Mouse (Mus musculus) ES-E14 (cell line): ENCODE data around the gene Hspa1l. TPM values are rescaled to one million over a fixed set of nuclear protein-coding genes. Genes with fewer than 3 reads are reported as not detected.

Source experiments
- DNase-seq: peaks from one replicate; pipeline ENCODE4 v3.0.0-alpha.2; 2013; ENCODE audit warnings: low read depth, low spot score
- H3K27ac ChIP-seq: 2 replicates; pipeline ENCODE4 v1.5.1; 2012; ENCODE audit warnings: low read depth, mild to moderate bottlenecking, low read length, moderate library complexity, mixed read lengths; ENCODE audit not compliant: poor library complexity, insufficient read depth, severe bottlenecking
- H3K36me3 ChIP-seq: 2 replicates; pipeline ENCODE4 v1.6.1; 2012; ENCODE audit warnings: mild to moderate bottlenecking, low read length, moderate library complexity, mixed read lengths; ENCODE audit not compliant: control insufficient read depth, poor library complexity, insufficient read depth, severe bottlenecking
- H3K4me1 ChIP-seq, 2 experiments: fragments of 150-350 bp in 1 of 2; sonication (generic) in 1 of 2; 2 replicates each; pipeline ENCODE4 v1.6.1; 2012; ENCODE audit warnings: low read length in 2 of 2, mild to moderate bottlenecking in 1 of 2, mixed read lengths in 1 of 2; ENCODE audit not compliant: control insufficient read depth in 2 of 2, insufficient read depth in 2 of 2, poor library complexity in 1 of 2
- H3K4me3 ChIP-seq, 2 experiments: fragments of 150-350 bp in 1 of 2; sonication (generic) in 1 of 2; 2 replicates each; pipeline ENCODE4 v1.5.1; 2012; ENCODE audit warnings: low read length in 2 of 2, low read depth in 1 of 2, mild to moderate bottlenecking in 1 of 2, mixed read lengths in 1 of 2; ENCODE audit not compliant: insufficient read depth in 1 of 2, poor library complexity in 1 of 2, severe bottlenecking in 1 of 2
- H3K9ac ChIP-seq: 2 replicates; pipeline ENCODE4 v1.6.1; 2012; ENCODE audit warnings: low read depth, mild to moderate bottlenecking, low read length, mixed read lengths; ENCODE audit not compliant: poor library complexity, insufficient read depth, severe bottlenecking
- H3K9me3 ChIP-seq: fragments of 150-350 bp; sonication (generic); 2 replicates; pipeline ENCODE4 v1.6.1; 2012; ENCODE audit warnings: low read depth, mild to moderate bottlenecking, low read length; ENCODE audit not compliant: control insufficient read depth, insufficient read depth
- CHD2 ChIP-seq: IDR thresholded peaks from 2 replicates; pipeline ENCODE4 v1.6.1; 2014; ENCODE audit warnings: mild to moderate bottlenecking, low read depth, low read length, inconsistent platforms
- HCFC1 ChIP-seq: IDR thresholded peaks from 2 replicates; pipeline ENCODE4 v1.6.1; 2012; ENCODE audit warnings: low read length, inconsistent platforms, borderline replicate concordance; ENCODE audit not compliant: insufficient read depth
- MAFK ChIP-seq: IDR thresholded peaks from 2 replicates; pipeline ENCODE4 v1.6.1; 2014; ENCODE audit warnings: mild to moderate bottlenecking, low read depth, low read length, inconsistent platforms; ENCODE audit not compliant: insufficient read depth
- ZC3H11A ChIP-seq: IDR thresholded peaks from 2 replicates; pipeline ENCODE4 v1.6.1; 2012; ENCODE audit warnings: low read depth, mild to moderate bottlenecking, inconsistent platforms, low read length, borderline replicate concordance
- ZNF384 ChIP-seq: IDR thresholded peaks from 2 replicates; pipeline ENCODE4 v1.6.1; 2012; ENCODE audit warnings: low read depth, low read length, inconsistent platforms
- in situ Hi-C, 2 experiments: fragments of 600-800 bp; cut with MboI; formaldehyde crosslinking; loops; one replicate each; pipeline ENCODE4 v1.15.1; 2025; ENCODE audit warnings: low sequenced_read_pairs in 2 of 2, inconsistent platforms in 1 of 2; ENCODE audit not compliant: unreplicated experiment in 2 of 2
- total RNA-seq: library from RNA; depleted of rRNA; stranded (reverse); fragments of 300-350 nt; gene quantifications from 2 replicates; pipeline ENCODE4 v1.2.3, GENCODE M21; 2012

The Hspa1l gene
- total RNA-seq, 1 experiment = 0.45 TPM

DNA sequence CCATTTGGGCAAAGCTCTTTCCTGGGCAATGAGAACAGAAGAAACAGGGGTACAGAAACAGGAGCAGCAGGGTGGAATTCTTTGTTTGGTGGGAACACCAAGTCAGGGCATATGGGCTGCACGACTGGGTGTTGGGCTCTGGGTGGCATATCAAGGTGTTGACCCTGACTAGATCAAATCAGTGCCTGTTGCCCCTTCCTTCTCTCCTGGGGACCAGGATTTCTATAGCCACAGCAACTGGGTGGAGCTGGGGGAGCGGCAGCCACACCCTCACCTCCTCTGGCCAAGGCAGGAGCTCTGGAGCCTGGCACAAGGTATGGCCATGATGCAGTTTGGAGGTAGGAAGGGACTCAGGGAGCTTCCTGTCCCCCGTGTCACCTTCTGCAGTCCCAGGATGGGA is 45.7 kb downstream of the Hspa1l start:
- Histone ChIP-seq H3K4me1 (peaks cover 2 to 14% of the 10 kb centered on the region in 2 experiments; a peak in 2 of 4 replicates), H3K4me3 (no peak overlapping the region), H3K27ac (no peak overlapping the region), H3K36me3 (peaks cover 35% of the 10 kb centered on the region), H3K9ac (no peak overlapping the region), H3K9me3 (no peaks in the 10 kb centered on the region)
- no peak for DNase-seq
- TF ChIP-seq CHD2 (no peak), ZC3H11A (no peak), ZNF384 (no peak), HCFC1 (no peak), MAFK (no peak)
- in situ Hi-C loops = loop anchor here in 1 of 2 experiments (25.0 kb wide), 1 partner anchor 94 kb away; the partner anchor contains the start of genes Csnk2b, Gpank1, Ly6g5b and Ly6g5c

DNA sequence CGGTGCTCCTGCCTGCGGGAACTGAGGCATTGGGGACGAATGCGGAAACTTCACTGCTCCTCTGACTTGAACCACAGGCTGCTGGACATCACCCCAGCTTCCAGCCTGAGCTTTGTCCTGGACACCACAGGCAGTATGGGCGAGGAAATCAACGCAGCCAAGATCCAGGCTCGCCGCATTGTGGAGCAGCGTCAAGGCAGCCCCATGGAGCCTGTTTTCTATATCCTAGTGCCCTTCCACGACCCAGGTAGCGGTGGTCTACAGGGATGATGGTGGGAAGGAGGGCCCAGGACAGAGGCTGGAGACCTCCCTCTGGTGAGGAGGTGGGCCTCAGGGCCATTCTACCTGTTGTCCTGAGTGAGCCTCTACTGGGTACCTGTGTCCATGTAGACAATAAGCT is 47.4 kb downstream of the Hspa1l start:
- in situ Hi-C loops = loop anchor here in 1 of 2 experiments (25.0 kb wide), 1 partner anchor 92 kb away; the partner anchor contains the start of genes Csnk2b, Gpank1, Ly6g5b and Ly6g5c
- no peak overlapping the region for H3K4me3 ChIP-seq
- peaks cover 2 to 10% of the 10 kb centered on the region in 2 experiments; a peak in 2 of 4 replicates for H3K4me1 ChIP-seq
- H3K27ac ChIP-seq = no peak overlapping the region
- H3K9me3 ChIP-seq = no peaks in the 10 kb centered on the region
- peaks cover 18% of the 10 kb centered on the region for H3K36me3 ChIP-seq
- TF ChIP-seq ZC3H11A (no peak), HCFC1 (no peak), MAFK (no peak), CHD2 (no peak), ZNF384 (no peak)
- DNase-seq = no peak
- H3K9ac ChIP-seq = no peak overlapping the region

DNA sequence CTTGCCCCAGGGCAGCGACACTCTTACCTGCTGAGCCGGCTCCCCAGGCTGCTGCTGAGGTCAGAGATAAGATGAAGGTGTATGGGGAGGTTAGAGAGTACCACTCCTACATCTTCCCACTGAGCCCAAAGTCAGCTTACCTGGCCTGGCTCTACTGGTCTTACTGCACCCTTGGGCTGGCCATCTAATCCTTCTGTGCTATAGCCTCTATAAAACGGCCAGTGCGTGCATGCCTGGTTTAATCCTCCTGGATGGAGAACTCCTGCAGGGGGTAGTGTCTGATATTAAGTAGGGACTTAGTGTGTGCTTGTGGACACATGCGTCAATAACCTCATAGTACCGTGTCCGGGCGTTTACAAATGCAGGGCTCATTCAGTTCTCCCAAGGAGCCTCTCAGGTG is 48.0 kb downstream of the Hspa1l start:
- Histone ChIP-seq H3K27ac (no peak overlapping the region), H3K4me1 (peaks cover 2 to 12% of the 10 kb centered on the region in 2 experiments; a peak in 2 of 4 replicates), H3K9me3 (no peaks in the 10 kb centered on the region), H3K36me3 (peaks cover 12% of the 10 kb centered on the region), H3K4me3 (no peak overlapping the region), H3K9ac (no peak overlapping the region)
- TF ChIP-seq CHD2 = no peak
- no peak for TF ChIP-seq ZC3H11A
- no peak for TF ChIP-seq MAFK
- no peak for TF ChIP-seq HCFC1
- no peak for TF ChIP-seq ZNF384
- DNase-seq = no peak
- in situ Hi-C loops = loop anchor here in 1 of 2 experiments (25.0 kb wide), 1 partner anchor 92 kb away; the partner anchor contains the start of genes Csnk2b, Gpank1, Ly6g5b and Ly6g5c

DNA sequence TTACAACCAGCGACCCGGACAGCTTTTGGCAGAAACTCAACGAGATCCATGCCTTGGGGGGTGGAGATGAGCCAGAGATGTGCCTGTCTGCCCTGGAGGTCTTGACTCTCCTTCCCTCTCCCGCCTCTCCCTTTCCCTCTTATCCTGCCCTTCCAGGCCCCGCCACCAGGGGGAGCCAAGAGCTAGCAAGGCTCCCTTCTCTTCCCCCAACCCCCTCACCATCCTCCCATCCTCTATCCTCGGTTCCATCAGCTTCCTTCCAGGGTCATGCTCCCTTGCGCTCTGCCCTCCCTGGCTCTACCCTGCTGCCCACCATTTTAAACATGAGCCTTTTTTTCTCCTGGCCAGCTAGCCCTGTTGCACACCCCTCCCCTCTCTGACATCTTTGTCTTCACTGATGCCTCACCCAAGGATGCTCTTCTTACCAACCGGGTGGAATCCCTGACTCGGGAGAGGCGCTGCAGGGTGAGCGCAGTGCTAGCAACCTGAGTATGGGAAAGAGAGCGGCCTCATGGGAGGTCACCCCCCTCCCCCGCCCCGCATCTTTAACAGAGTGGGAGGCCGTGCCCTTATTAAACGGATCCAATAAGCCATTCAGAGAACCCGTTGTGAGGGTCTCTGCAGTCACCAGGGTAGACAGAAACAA is 48.8 kb downstream of the Hspa1l start:
- no peaks in the 10 kb centered on the region for H3K9me3 ChIP-seq
- H3K9ac ChIP-seq = peak overlapping the region; percentile 38; the same call in 1 of the 2 replicates
- TF ChIP-seq ZC3H11A = peak; percentile 37; the same call in 1 of the 2 replicates
- no peak for TF ChIP-seq CHD2
- H3K4me3 ChIP-seq = no peak overlapping the region
- in situ Hi-C loops = loop anchor here in 1 of 2 experiments (25.0 kb wide), 1 partner anchor 91 kb away; the partner anchor contains the start of genes Csnk2b, Gpank1, Ly6g5b and Ly6g5c
- peaks cover 2 to 16% of the 10 kb centered on the region in 2 experiments; a peak in 2 of 4 replicates for H3K4me1 ChIP-seq
- H3K27ac ChIP-seq = no peak overlapping the region
- DNase-seq = peak; percentile 85
- peaks cover 4% of the 10 kb centered on the region for H3K36me3 ChIP-seq
